Mouse (Mus musculus): ENCODE measurements around the gene Surf2.

- no peak for TF ChIP-seq MAX (IDR thresholded peaks at IDR 0.05; ENCODE audit: low read length)
- no peak for TF ChIP-seq POLR2A (IDR thresholded peaks at IDR 0.05; ENCODE audit: low read depth, low read length)
Measured at GRCm38 (mm10) chr2:26910994-26911765, 5.0 kb upstream of the Surf2 start.

Data from CH12.LX (cell line).